Mouse (Mus musculus) MEL (cell line): ENCODE results near the gene Hps4. TPM values are rescaled to one million over a fixed set of nuclear protein-coding genes. Genes with fewer than 3 reads are reported as not detected.

Source experiments
- DNase-seq: peaks from one replicate; pipeline ENCODE4 v3.0.0; 2011; ENCODE audit warnings: low read depth, low spot score
- H3K27ac ChIP-seq: 2 replicates; pipeline ENCODE4 v1.5.1; 2012; ENCODE audit warnings: low read depth, mild to moderate bottlenecking, control low read depth, low read length, moderate library complexity; ENCODE audit not compliant: control insufficient read depth
- H3K27me3 ChIP-seq, 2 experiments: fragments of 150-350 bp in 1 of 2; sonication (generic) in 1 of 2; 2 replicates each; pipeline ENCODE4 v1.6.1; 2012; ENCODE audit warnings: low read length in 2 of 2, mild to moderate bottlenecking in 2 of 2, improper control_type of control experiment in 1 of 2, moderate library complexity in 1 of 2; ENCODE audit not compliant: insufficient read depth in 2 of 2, control insufficient read depth in 1 of 2
- H3K36me3 ChIP-seq, 2 experiments: 2 replicates each; pipeline ENCODE4 v1.6.1; 2012 to 2014; ENCODE audit warnings: low read length in 2 of 2, improper control_type of control experiment in 1 of 2, inconsistent platforms in 1 of 2, mild to moderate bottlenecking in 1 of 2; ENCODE audit not compliant: insufficient read depth in 2 of 2, control insufficient read depth in 1 of 2
- H3K4me1 ChIP-seq, 2 experiments: fragments of 150-350 bp in 1 of 2; sonication (generic) in 1 of 2; 2 replicates each; pipeline ENCODE4 v1.6.1; 2012; ENCODE audit warnings: low read length in 2 of 2, improper control_type of control experiment in 1 of 2, mild to moderate bottlenecking in 1 of 2; ENCODE audit not compliant: insufficient read depth in 2 of 2, control insufficient read depth in 1 of 2
- H3K4me3 ChIP-seq, 2 experiments: fragments of 150-350 bp in 1 of 2; sonication (generic) in 1 of 2; 2 replicates each; pipeline ENCODE4 v1.5.1; 2012; ENCODE audit warnings: low read depth in 2 of 2, low read length in 2 of 2, mild to moderate bottlenecking in 2 of 2, moderate library complexity in 2 of 2, control low read depth in 1 of 2, improper control_type of control experiment in 1 of 2; ENCODE audit not compliant: control insufficient read depth in 1 of 2, insufficient read depth in 1 of 2
- H3K79me2 ChIP-seq: 2 replicates; pipeline ENCODE4 v1.6.1; 2012; ENCODE audit warnings: mild to moderate bottlenecking, low read length, moderate library complexity; ENCODE audit not compliant: control insufficient read depth, poor library complexity, insufficient read depth
- H3K9ac ChIP-seq: 2 replicates; pipeline ENCODE4 v1.6.1; 2012; ENCODE audit warnings: low read depth, mild to moderate bottlenecking, control low read depth, low read length, moderate library complexity; ENCODE audit not compliant: control insufficient read depth, poor library complexity, severe bottlenecking
- H3K9me3 ChIP-seq: fragments of 150-350 bp; sonication (generic); replicated peaks from 2 replicates; pipeline ENCODE4 v1.6.1; 2012; ENCODE audit warnings: mild to moderate bottlenecking, low read length, improper control_type of control experiment, moderate library complexity; ENCODE audit not compliant: insufficient read depth
- BHLHE40 ChIP-seq: IDR thresholded peaks from 2 replicates; pipeline ENCODE4 v1.6.1; 2012; ENCODE audit warnings: low read depth, mild to moderate bottlenecking, inconsistent platforms, low read length, improper control_type of control experiment, borderline replicate concordance
- CHD1 ChIP-seq: IDR thresholded peaks from 2 replicates; pipeline ENCODE4 v1.6.1; 2012; ENCODE audit warnings: low read depth, mild to moderate bottlenecking, inconsistent platforms, low read length, improper control_type of control experiment
- CTCF ChIP-seq, 3 experiments: IDR thresholded peaks in 2 of 3; conservative IDR thresholded peaks in 1 of 3; 2 replicates each; pipeline ENCODE4 v1.5.1; 2011 to 2012; ENCODE audit warnings: low read length in 3 of 3, low read depth in 2 of 3, mild to moderate bottlenecking in 2 of 3, improper control_type of control experiment in 1 of 3, inconsistent platforms in 1 of 3, mixed read lengths in 1 of 3, moderate library complexity in 1 of 3; ENCODE audit not compliant: control insufficient read depth in 1 of 3, insufficient read depth in 1 of 3, poor library complexity in 1 of 3, severe bottlenecking in 1 of 3
- E2F4 ChIP-seq: IDR thresholded peaks from 2 replicates; pipeline ENCODE4 v1.6.1; 2011; ENCODE audit warnings: low read depth, low read length, improper control_type of control experiment, borderline replicate concordance
- ELF1 ChIP-seq: IDR thresholded peaks from 2 replicates; pipeline ENCODE4 v1.6.1; 2014; ENCODE audit warnings: low read depth, mild to moderate bottlenecking, inconsistent platforms, low read length, improper control_type of control experiment, moderate library complexity
- ETS1 ChIP-seq: IDR thresholded peaks from 2 replicates; pipeline ENCODE4 v1.6.1; 2012; ENCODE audit warnings: low read depth, mild to moderate bottlenecking, inconsistent platforms, low read length, improper control_type of control experiment, moderate library complexity
- HCFC1 ChIP-seq: IDR thresholded peaks from 2 replicates; pipeline ENCODE4 v1.6.1; 2012; ENCODE audit warnings: low read depth, mild to moderate bottlenecking, inconsistent platforms, low read length, improper control_type of control experiment, moderate library complexity
- JUND ChIP-seq: IDR thresholded peaks from 2 replicates; pipeline ENCODE4 v1.6.1; 2011; ENCODE audit warnings: low read depth, mild to moderate bottlenecking, improper control_type of control experiment, low read length
- KAT2A ChIP-seq: conservative IDR thresholded peaks from 2 replicates; pipeline ENCODE4 v1.6.1; 2012; ENCODE audit warnings: low read depth, low read length, improper control_type of control experiment, inconsistent platforms
- MAFK ChIP-seq: IDR thresholded peaks from 2 replicates; pipeline ENCODE4 v1.6.1; 2011; ENCODE audit warnings: low read depth, mild to moderate bottlenecking, low read length, improper control_type of control experiment, borderline replicate concordance
- MAX ChIP-seq: IDR thresholded peaks from 2 replicates; pipeline ENCODE4 v1.6.1; 2011; ENCODE audit warnings: low read length, improper control_type of control experiment
- MAZ ChIP-seq: IDR thresholded peaks from 2 replicates; pipeline ENCODE4 v1.6.1; 2012; ENCODE audit warnings: low read depth, mild to moderate bottlenecking, inconsistent platforms, low read length, improper control_type of control experiment
- MEF2A ChIP-seq: IDR thresholded peaks from 2 replicates; pipeline ENCODE4 v1.6.1; 2014; ENCODE audit warnings: low read depth, mild to moderate bottlenecking, inconsistent platforms, low read length, improper control_type of control experiment; ENCODE audit not compliant: poor library complexity, insufficient replicate concordance, severe bottlenecking; ENCODE audit errors: extremely low read depth
- MXI1 ChIP-seq: IDR thresholded peaks from 2 replicates; pipeline ENCODE4 v1.6.1; 2011; ENCODE audit warnings: mild to moderate bottlenecking, low read depth, low read length, improper control_type of control experiment
- MYB ChIP-seq: IDR thresholded peaks from 2 replicates; pipeline ENCODE4 v1.6.1; 2011; ENCODE audit warnings: mild to moderate bottlenecking, low read depth, low read length, improper control_type of control experiment
- NELFE ChIP-seq: IDR thresholded peaks from 2 replicates; pipeline ENCODE4 v1.6.1; 2011; ENCODE audit warnings: low read depth, low read length, improper control_type of control experiment
- NRF1 ChIP-seq: IDR thresholded peaks from 2 replicates; pipeline ENCODE4 v1.6.1; 2014; ENCODE audit warnings: low read depth, mild to moderate bottlenecking, inconsistent platforms, low read length, improper control_type of control experiment, moderate library complexity; ENCODE audit not compliant: poor library complexity, insufficient read depth, severe bottlenecking
- POLR2A ChIP-seq, 2 experiments: IDR thresholded peaks; 2 replicates each; pipeline ENCODE4 v1.6.1; 2011 to 2012; ENCODE audit warnings: low read length in 2 of 2, mild to moderate bottlenecking in 2 of 2, control low read depth in 1 of 2, improper control_type of control experiment in 1 of 2, low read depth in 1 of 2, moderate library complexity in 1 of 2; ENCODE audit not compliant: control insufficient read depth in 1 of 2, insufficient read depth in 1 of 2, poor library complexity in 1 of 2
- POLR2AphosphoS2 ChIP-seq: IDR thresholded peaks from 2 replicates; pipeline ENCODE4 v1.6.1; 2011; ENCODE audit warnings: low read length, improper control_type of control experiment
- POLR2AphosphoS5 ChIP-seq: IDR thresholded peaks from 2 replicates; pipeline ENCODE4 v1.6.1; 2012; ENCODE audit warnings: low read depth, borderline replicate concordance, mild to moderate bottlenecking, inconsistent platforms, low read length, moderate library complexity, mixed read lengths
- TBP ChIP-seq: IDR thresholded peaks from 2 replicates; pipeline ENCODE4 v1.8.0; 2011; ENCODE audit warnings: low read depth, low read length, improper control_type of control experiment
- USF2 ChIP-seq, 2 experiments: IDR thresholded peaks; 2 replicates each; pipeline ENCODE4 v1.6.1; 2011 to 2012; ENCODE audit warnings: improper control_type of control experiment in 2 of 2, low read length in 2 of 2, borderline replicate concordance in 1 of 2, inconsistent platforms in 1 of 2, low read depth in 1 of 2, mild to moderate bottlenecking in 1 of 2; ENCODE audit not compliant: insufficient read depth in 1 of 2
- ZC3H11A ChIP-seq: IDR thresholded peaks from 2 replicates; pipeline ENCODE4 v1.6.1; 2012; ENCODE audit warnings: low read depth, mild to moderate bottlenecking, inconsistent platforms, low read length, improper control_type of control experiment
- ZMIZ1 ChIP-seq: IDR thresholded peaks from 2 replicates; pipeline ENCODE4 v1.6.1; 2012; ENCODE audit warnings: low read depth, mild to moderate bottlenecking, inconsistent platforms, low read length, improper control_type of control experiment, moderate library complexity
- polyA plus RNA-seq, 2 experiments: library from polyadenylated mRNA; stranded (reverse) in 1 of 2; unstranded in 1 of 2; fragments of >175 nt in 1 of 2; fragments of >200 nt in 1 of 2; gene quantifications; 2 replicates each; pipeline versions ENCODE4 v1.2.1 to v1.2.4; 2012; ENCODE audit warnings: low replicate concordance in 2 of 2, low read depth in 1 of 2; ENCODE audit not compliant: insufficient read length in 2 of 2, insufficient read depth in 1 of 2, missing spikeins in 1 of 2
- total RNA-seq: library from RNA; depleted of rRNA; stranded (reverse); fragments of 300-350 nt; gene quantifications from 2 replicates; pipeline ENCODE4 v1.2.3, GENCODE M21; 2012

Gene Hps4
- total and polyA plus RNA-seq, 3 experiments, result 37.1 to 41.7 TPM; not detected in 1

DNA sequence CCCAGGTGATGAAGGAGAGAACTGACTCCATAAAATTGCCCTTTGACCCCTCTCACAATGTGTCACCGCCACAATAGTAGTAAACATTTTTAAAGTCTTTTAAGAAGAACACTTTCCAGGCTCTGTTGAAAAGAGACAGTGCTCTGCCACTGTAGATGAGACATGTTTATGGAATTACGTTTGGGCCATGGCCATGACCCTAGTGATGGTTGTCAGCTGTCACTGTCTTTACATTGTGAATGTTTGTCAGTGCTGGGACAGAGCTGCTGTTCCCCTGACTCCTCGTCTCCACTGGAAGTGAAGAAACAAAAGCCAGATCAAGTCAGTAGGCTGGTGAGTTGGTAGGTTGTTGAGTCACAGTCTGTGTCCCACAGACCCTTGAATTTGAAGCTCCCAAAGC is 59.6 kb downstream of the Hps4 start:
- Histone ChIP-seq H3K27me3 (no peaks in the 10 kb centered on the region), H3K9me3 (no peaks in the 10 kb centered on the region), H3K4me3 (no peak overlapping the region), H3K27ac (no peak overlapping the region), H3K36me3 (no peaks in the 10 kb centered on the region), H3K79me2 (no peaks in the 10 kb centered on the region), H3K4me1 (no peaks in the 10 kb centered on the region), H3K9ac (no peak overlapping the region)
- no peak for TF ChIP-seq MAFK
- TF ChIP-seq USF2 (IDR thresholded peaks at IDR 0.05; ENCODE audit: borderline replicate concordance in 1 of 2, insufficient read depth in 1 of 2, low read depth in 1 of 2, low read length in 2 of 2), result no peak
- no peak for TF ChIP-seq ETS1
- no peak for TF ChIP-seq E2F4
- no peak for TF ChIP-seq POLR2AphosphoS5
- TF ChIP-seq MYB, result no peak
- TF ChIP-seq MAX, result no peak
- TF ChIP-seq POLR2AphosphoS2, result no peak
- no peak for TF ChIP-seq NRF1
- no peak for TF ChIP-seq MEF2A
- no peak for DNase-seq

DNA sequence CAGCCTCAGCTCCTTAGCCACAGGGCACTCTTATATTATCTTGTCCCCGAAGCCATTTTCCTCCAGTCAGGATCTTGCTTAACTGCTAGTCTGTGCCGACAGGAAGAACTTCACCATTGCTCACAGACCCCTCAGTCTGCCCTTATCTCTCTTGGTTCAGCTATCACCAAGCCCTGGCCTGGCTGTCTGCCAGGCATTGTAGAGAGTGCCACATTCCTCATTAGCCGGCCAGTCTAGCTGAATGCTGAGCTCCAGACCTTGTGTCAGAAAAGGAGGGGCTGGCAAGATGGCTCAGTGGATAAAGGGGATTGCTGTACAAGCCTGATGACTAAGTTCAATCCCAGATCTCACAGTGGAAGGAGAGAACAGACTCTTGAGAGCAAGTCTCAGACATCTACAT is 63.1 kb downstream of the Hps4 start:
- Histone ChIP-seq H3K27me3 (no peaks in the 10 kb centered on the region), H3K9ac (no peak overlapping the region), H3K4me1 (no peaks in the 10 kb centered on the region), H3K36me3 (no peaks in the 10 kb centered on the region), H3K4me3 (no peak overlapping the region), H3K79me2 (no peaks in the 10 kb centered on the region)
- DNase-seq, result no peak
- no peak for TF ChIP-seq NELFE
- TF ChIP-seq TBP, result no peak
- TF ChIP-seq USF2 (IDR thresholded peaks at IDR 0.05; ENCODE audit: borderline replicate concordance in 1 of 2, insufficient read depth in 1 of 2, low read depth in 1 of 2, low read length in 2 of 2), result no peak
- TF ChIP-seq KAT2A, result no peak
- no peak for TF ChIP-seq CTCF (IDR thresholded peaks at IDR 0.05 in 2 of 3, conservative IDR thresholded peaks at IDR 0.05 in 1 of 3; ENCODE audit: control insufficient read depth in 1 of 3, insufficient read depth in 1 of 3, low read depth in 2 of 3, low read length in 3 of 3, poor library complexity in 1 of 3, severe bottlenecking in 1 of 3)
- no peak for TF ChIP-seq MXI1
- TF ChIP-seq, all 39 proteins: peak for 0
- Histone ChIP-seq H3K9me3 (no peaks in the 10 kb centered on the region), H3K27ac (no peak overlapping the region)

DNA sequence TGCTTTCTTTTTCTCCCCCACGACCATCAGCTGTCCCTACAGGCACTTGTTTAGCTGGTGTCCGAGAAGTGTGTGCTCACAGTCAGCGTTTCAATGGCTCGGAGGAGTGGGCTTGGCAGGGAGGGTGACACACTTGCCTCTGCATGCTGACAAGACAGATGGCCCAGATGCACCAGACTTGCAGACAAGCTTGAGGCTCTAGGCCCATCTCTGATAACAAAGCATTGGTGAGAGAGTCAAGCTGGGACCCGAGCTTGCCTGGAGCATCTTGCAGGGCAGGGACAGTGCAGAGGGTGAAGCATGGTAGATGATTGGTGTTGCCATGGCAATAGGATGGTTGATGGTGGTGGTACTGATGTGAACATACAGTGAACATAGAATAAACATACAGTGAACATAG is 66.4 kb downstream of the Hps4 start:
- H3K79me2 ChIP-seq, result no peaks in the 10 kb centered on the region
- no peak for DNase-seq
- no peaks in the 10 kb centered on the region for H3K36me3 ChIP-seq
- no peaks in the 10 kb centered on the region for H3K4me1 ChIP-seq
- H3K9me3 ChIP-seq, result no peaks in the 10 kb centered on the region
- H3K4me3 ChIP-seq, result no peak overlapping the region
- no peak for TF ChIP-seq ZMIZ1
- TF ChIP-seq MAZ, result no peak
- no peak for TF ChIP-seq CHD1
- TF ChIP-seq POLR2A (IDR thresholded peaks at IDR 0.05; ENCODE audit: control insufficient read depth in 1 of 2, insufficient read depth in 1 of 2, low read depth in 1 of 2, low read length in 2 of 2, poor library complexity in 1 of 2), result no peak
- no peak for TF ChIP-seq HCFC1
- no peak for TF ChIP-seq ELF1
- TF ChIP-seq MAX, result no peak
- no peak for TF ChIP-seq MYB
- no peak for TF ChIP-seq MAFK
- TF ChIP-seq BHLHE40, result no peak
- TF ChIP-seq ZC3H11A, result no peak
- no peak for TF ChIP-seq MEF2A
- TF ChIP-seq JUND, result no peak
- H3K27ac ChIP-seq, result no peak overlapping the region
- H3K27me3 ChIP-seq, result no peaks in the 10 kb centered on the region
- H3K9ac ChIP-seq, result no peak overlapping the region
